Mouse (Mus musculus): ENCODE measurements around the gene Gm21974. TPM values are rescaled to one million over a fixed set of nuclear protein-coding genes. Genes with fewer than 3 reads are reported as not detected.

The Gm21974 gene
- polyA plus RNA-seq, 1 experiment from 2014 or later, result 0.40 TPM

Other genes with a start within 250 kb of the Gm21974 start
- gene Bcl7c, start 186.5 kb downstream of the Gm21974 start, polyA plus RNA-seq (2014; fragmentation: Nextera tagmentation; extraction: Ambion mirVana), result 36.0 and 45.7 TPM in 2 replicates
- 2.7 and 3.6 TPM in 2 replicates for gene Ctf1, start 182.7 kb downstream of the Gm21974 start, polyA plus RNA-seq (2014; fragmentation: Nextera tagmentation; extraction: Ambion mirVana)
- 0.27 TPM in 1 of 2 replicates, not detected in the other for gene Ctf2, start 163.3 kb downstream of the Gm21974 start, polyA plus RNA-seq (2014; fragmentation: Nextera tagmentation; extraction: Ambion mirVana)
- 6.5 and 9.1 TPM in 2 replicates for gene Fbxl19, start 150.9 kb downstream of the Gm21974 start, polyA plus RNA-seq (2014; fragmentation: Nextera tagmentation; extraction: Ambion mirVana)
- gene Orai3, start 125.6 kb downstream of the Gm21974 start, polyA plus RNA-seq (2014; fragmentation: Nextera tagmentation; extraction: Ambion mirVana), result 4.6 and 6.8 TPM in 2 replicates
- 22.4 and 23.3 TPM in 2 replicates for gene Setd1a, start 118.8 kb downstream of the Gm21974 start, polyA plus RNA-seq (2014; fragmentation: Nextera tagmentation; extraction: Ambion mirVana)
- 0.64 TPM in 1 of 2 replicates, not detected in the other for gene Gm49388, start 109.8 kb downstream of the Gm21974 start, polyA plus RNA-seq (2014; fragmentation: Nextera tagmentation; extraction: Ambion mirVana)
- gene Hsd3b7, start 94.8 kb downstream of the Gm21974 start, polyA plus RNA-seq (2014; fragmentation: Nextera tagmentation; extraction: Ambion mirVana), result 7.0 and 9.6 TPM in 2 replicates
- gene Stx4a, start 71.2 kb downstream of the Gm21974 start, polyA plus RNA-seq (2014; fragmentation: Nextera tagmentation; extraction: Ambion mirVana), result 9.8 and 13.5 TPM in 2 replicates
- gene Stx1b, start 70.9 kb downstream of the Gm21974 start, polyA plus RNA-seq (2014; fragmentation: Nextera tagmentation; extraction: Ambion mirVana), result 65.9 and 66.9 TPM in 2 replicates
- 12.0 and 13.1 TPM in 2 replicates for gene Zfp646, start 19.2 kb downstream of the Gm21974 start, polyA plus RNA-seq (2014; fragmentation: Nextera tagmentation; extraction: Ambion mirVana)
- 29.7 and 30.7 TPM in 2 replicates for gene Zfp668, start 18.6 kb downstream of the Gm21974 start, polyA plus RNA-seq (2014; fragmentation: Nextera tagmentation; extraction: Ambion mirVana)
- gene Prss53, start 4.5 kb downstream of the Gm21974 start, polyA plus RNA-seq (2014; fragmentation: Nextera tagmentation; extraction: Ambion mirVana), result 0.37 and 0.57 TPM in 2 replicates
- 59.2 and 81.7 TPM in 2 replicates for gene Vkorc1, start 163 bp upstream of the Gm21974 start, polyA plus RNA-seq (2014; fragmentation: Nextera tagmentation; extraction: Ambion mirVana)
- gene Bckdk, start 8.6 kb upstream of the Gm21974 start, polyA plus RNA-seq (2014; fragmentation: Nextera tagmentation; extraction: Ambion mirVana), result 58.0 and 65.8 TPM in 2 replicates
- gene Kat8, start 17.1 kb upstream of the Gm21974 start, polyA plus RNA-seq (2014; fragmentation: Nextera tagmentation; extraction: Ambion mirVana), result 48.6 and 49.4 TPM in 2 replicates
- gene Prss8, start 34.6 kb upstream of the Gm21974 start, polyA plus RNA-seq (2014; fragmentation: Nextera tagmentation; extraction: Ambion mirVana), result 0.39 TPM in 1 of 2 replicates, not detected in the other
- 14.4 and 14.8 TPM in 2 replicates for gene Prss36, start 51.3 kb upstream of the Gm21974 start, polyA plus RNA-seq (2014; fragmentation: Nextera tagmentation; extraction: Ambion mirVana)
- 47.6 and 52.2 TPM in 2 replicates for gene Fus, start 72.0 kb upstream of the Gm21974 start, polyA plus RNA-seq (2014; fragmentation: Nextera tagmentation; extraction: Ambion mirVana)
- 4.6 and 6.1 TPM in 2 replicates for gene Pycard, start 98.4 kb upstream of the Gm21974 start, polyA plus RNA-seq (2014; fragmentation: Nextera tagmentation; extraction: Ambion mirVana)
- not detected in 2 replicates for gene Trim72, start 108.5 kb upstream of the Gm21974 start, polyA plus RNA-seq (2014; fragmentation: Nextera tagmentation; extraction: Ambion mirVana)
- gene Itgam, start 167.2 kb upstream of the Gm21974 start, polyA plus RNA-seq (2014; fragmentation: Nextera tagmentation; extraction: Ambion mirVana), result 0.25 and 1.2 TPM in 2 replicates
- not detected in 2 replicates for gene Gm49368, start 167.2 kb upstream of the Gm21974 start, polyA plus RNA-seq (2014; fragmentation: Nextera tagmentation; extraction: Ambion mirVana)
- gene Itgax, start 234.1 kb upstream of the Gm21974 start, polyA plus RNA-seq (2014; fragmentation: Nextera tagmentation; extraction: Ambion mirVana), result 0.15 TPM in 1 of 2 replicates, not detected in the other